Mouse (Mus musculus): ENCODE measurements around the gene Nkx2-1.

GRCm38 (mm10) chr12:56537931-56538330 lies 1.2 kb upstream of the Nkx2-1 start:
- no peak for TF ChIP-seq CTCF (IDR thresholded peaks at IDR 0.05; ENCODE audit: insufficient read depth, low read length)
- no peak for TF ChIP-seq POLR2A (IDR thresholded peaks at IDR 0.05; ENCODE audit: borderline replicate concordance, extremely low read depth, low read depth, low read length)

All from lung, adult 2 months (tissue).